Mouse (Mus musculus): Measurements from ENCODE around the gene Padi3. TPM values are rescaled to one million over a fixed set of nuclear protein-coding genes. Genes with fewer than 3 reads are reported as not detected.

Gene Padi3
- 0.09 TPM for polyA plus RNA-seq (2014; fragmentation: Illumina TruSeq; extraction: RNeasy Lipid Tissue Mini Kit (QIAGEN cat#74804); ENCODE audit: low read depth, low replicate concordance)

GRCm38 (mm10) chr4:140810458-140811260, at the start of gene Padi3:
Gene Padi3 (minus strand): TSS chr4:140810648.

GRCm38 (mm10) chr4:140845666-140846065, 35.2 kb upstream of the Padi3 start, which contains the start of gene Padi1:
Gene Padi1 (minus strand): TSS chr4:140845778.

GRCm38 (mm10) chr4:140774025-140774800, 36.2 kb downstream of the Padi3 start, which contains the start of gene Padi4:
Gene Padi4 (minus strand): TSS chr4:140774236.

GRCm38 (mm10) chr4:140742543-140742942, 67.9 kb downstream of the Padi3 start, which contains the start of gene Padi6:
Gene Padi6 (minus strand): TSS chr4:140742643.

Other genes starting within 250 kb of the Padi3 start
- 22.7 TPM for gene Arhgef10l, start 144.6 kb downstream of the Padi3 start, polyA plus RNA-seq (2014; fragmentation: Illumina TruSeq; extraction: RNeasy Lipid Tissue Mini Kit (QIAGEN cat#74804); ENCODE audit: low read depth, low replicate concordance)
- gene Rcc2, start 110.1 kb downstream of the Padi3 start, polyA plus RNA-seq (2014; fragmentation: Illumina TruSeq; extraction: RNeasy Lipid Tissue Mini Kit (QIAGEN cat#74804); ENCODE audit: low read depth, low replicate concordance): 46.1 TPM
- not detected for gene Padi6, start 68.0 kb downstream of the Padi3 start, polyA plus RNA-seq (2014; fragmentation: Illumina TruSeq; extraction: RNeasy Lipid Tissue Mini Kit (QIAGEN cat#74804); ENCODE audit: low read depth, low replicate concordance)
- gene Padi4, start 36.4 kb downstream of the Padi3 start, polyA plus RNA-seq (2014; fragmentation: Illumina TruSeq; extraction: RNeasy Lipid Tissue Mini Kit (QIAGEN cat#74804); ENCODE audit: low read depth, low replicate concordance): 1.4 TPM
- 0.20 TPM for gene Padi1, start 35.1 kb upstream of the Padi3 start, polyA plus RNA-seq (2014; fragmentation: Illumina TruSeq; extraction: RNeasy Lipid Tissue Mini Kit (QIAGEN cat#74804); ENCODE audit: low read depth, low replicate concordance)
- gene Padi2, start 95.7 kb upstream of the Padi3 start, polyA plus RNA-seq (2014; fragmentation: Illumina TruSeq; extraction: RNeasy Lipid Tissue Mini Kit (QIAGEN cat#74804); ENCODE audit: low read depth, low replicate concordance): 24.0 TPM
- 129 TPM for gene Sdhb, start 150.6 kb upstream of the Padi3 start, polyA plus RNA-seq (2014; fragmentation: Illumina TruSeq; extraction: RNeasy Lipid Tissue Mini Kit (QIAGEN cat#74804); ENCODE audit: low read depth, low replicate concordance)
- gene Atp13a2, start 176.2 kb upstream of the Padi3 start, polyA plus RNA-seq (2014; fragmentation: Illumina TruSeq; extraction: RNeasy Lipid Tissue Mini Kit (QIAGEN cat#74804); ENCODE audit: low read depth, low replicate concordance): 28.6 TPM
- gene Mfap2, start 199.8 kb upstream of the Padi3 start, polyA plus RNA-seq (2014; fragmentation: Illumina TruSeq; extraction: RNeasy Lipid Tissue Mini Kit (QIAGEN cat#74804); ENCODE audit: low read depth, low replicate concordance): 16.9 TPM
- gene Crocc, start 249.9 kb upstream of the Padi3 start, polyA plus RNA-seq (2014; fragmentation: Illumina TruSeq; extraction: RNeasy Lipid Tissue Mini Kit (QIAGEN cat#74804); ENCODE audit: low read depth, low replicate concordance): 15.9 TPM

All from adipose tissue, adult 10 weeks (tissue).